ENCODE assay signal across 9 mouse cellular contexts in the genomic region with DNA sequence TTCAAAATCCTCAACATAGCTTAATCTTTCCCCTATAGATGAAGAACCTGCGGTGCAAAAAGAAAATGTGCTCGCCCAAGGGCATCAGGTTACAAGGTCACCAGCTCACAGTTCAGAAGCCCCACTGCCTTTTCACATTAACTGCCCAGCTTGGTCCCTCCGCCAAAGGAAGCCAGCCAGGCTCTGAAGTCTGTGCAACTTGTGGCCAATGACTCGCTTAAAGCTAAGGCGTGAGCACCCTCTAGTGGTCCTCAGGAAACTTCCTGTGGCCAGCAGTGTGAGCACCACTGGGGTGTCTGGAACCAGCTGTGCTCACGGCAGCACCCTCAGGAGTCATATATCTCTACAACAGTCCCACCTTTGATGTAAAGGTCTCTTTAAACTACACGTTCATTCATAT. TPM values are rescaled to one million over a fixed set of nuclear protein-coding genes. Genes with fewer than 3 reads are reported as not detected.
DNase-seq lines count a peak whose midpoint lies in the region; ATAC-seq and TF ChIP-seq lines count a peak whose summit lies in the region.
"Had no signal": no experiment of that assay in that cellular context is flagged by ENCODE, and none has a peak within 500 bp of the region (broad histone marks: within the 10 kb centered on the region; RNA-seq: fewer than 3 reads in every experiment).

No protein-coding gene starts in this region.

- H3K9ac ChIP-seq in hindbrain, postnatal 0 days (replicated peaks; ENCODE audit: low read length): no peak overlapping the region
- no peak overlapping the region for H3K9ac ChIP-seq in midbrain, embryonic 11.5 days (ENCODE audit: low read length)

- no peaks in the 10 kb centered on the region for H3K36me3 ChIP-seq in hindbrain, postnatal 0 days (ENCODE audit: insufficient read depth, low read length)
- no peaks in the 10 kb centered on the region for H3K36me3 ChIP-seq in midbrain, embryonic 11.5 days (ENCODE audit: control insufficient read depth, insufficient read depth, low read length)

- TF ChIP-seq CTCF in hindbrain, postnatal 0 days (IDR thresholded peaks at IDR 0.05; ENCODE audit: low read depth): peak; percentile 92

- no peak overlapping the region for H3K4me2 ChIP-seq in hindbrain, postnatal 0 days (ENCODE audit: low read depth, low read length)
- no peak overlapping the region for H3K4me2 ChIP-seq in midbrain, embryonic 11.5 days

- DNase-seq in NIH3T3 (ENCODE audit: low read depth): peak; percentile 91
- peak; percentile 19 for DNase-seq in cerebellum, adult 11-12 months
- DNase-seq in hindbrain, postnatal 0 days (ENCODE audit: low spot score): peak; percentile 92
- DNase-seq in left cerebral cortex, postnatal 10 days (ENCODE audit: extremely low spot score in 1 of 2, low spot score in 2 of 2): peak; percentile 38 to 77
- peak; percentile 89 for DNase-seq in midbrain, embryonic 11.5 days (ENCODE audit: low spot score, missing footprints)
- peak; percentile 66 for DNase-seq in right cerebral cortex, postnatal 25 days

- ATAC-seq in frontal cortex, adult (ENCODE audit: low TSS enrichment): peak; percentile 95
- ATAC-seq in hindbrain, postnatal 0 days: peak; percentile 86
- peak; percentile 79 for ATAC-seq in midbrain, embryonic 11.5 days (ENCODE audit: low FRiP score)
- ATAC-seq in erythroid progenitor cell, adult 5-6 weeks (replicated peaks; ENCODE audit: low FRiP score, poor library complexity, severe bottlenecking): no peak

- H3K27me3 ChIP-seq in hindbrain, postnatal 0 days (ENCODE audit: insufficient read depth, low read length): no peaks in the 10 kb centered on the region
- H3K27me3 ChIP-seq in midbrain, embryonic 11.5 days (ENCODE audit: control insufficient read depth, insufficient read depth, low read length): no peaks in the 10 kb centered on the region

- H3K4me1 ChIP-seq in hindbrain, postnatal 0 days (ENCODE audit: insufficient read depth, low read length): no peaks in the 10 kb centered on the region
- H3K4me1 ChIP-seq in midbrain, embryonic 11.5 days (ENCODE audit: control insufficient read depth, insufficient read depth, low read length): no peaks in the 10 kb centered on the region

- intact Hi-C loops in left cerebral cortex, postnatal 10 days (cut with DNase I): no loop called here

- no peak overlapping the region for H3K27ac ChIP-seq in hindbrain, postnatal 0 days
- no peak overlapping the region for H3K27ac ChIP-seq in midbrain, embryonic 11.5 days (ENCODE audit: low read depth, low read length)

- H3K9me3 ChIP-seq in hindbrain, postnatal 0 days (ENCODE audit: low read length): no peaks in the 10 kb centered on the region
- H3K9me3 ChIP-seq in midbrain, embryonic 11.5 days (ENCODE audit: control insufficient read depth, low read length): no peaks in the 10 kb centered on the region
- H3K9me3 ChIP-seq: megakaryocyte, embryonic 14.5 days had no signal

- WGBS in hindbrain, postnatal 0 days: 5% methylated on average over 7 of the region's 7 CpGs
- 4% methylated on average over 7 of the region's 7 CpGs for WGBS in midbrain, embryonic 11.5 days

- no peak overlapping the region for H3K4me3 ChIP-seq in hindbrain, postnatal 0 days (ENCODE audit: low read length)
- no peak overlapping the region for H3K4me3 ChIP-seq in midbrain, embryonic 11.5 days (ENCODE audit: low read depth, low read length)
- H3K4me3 ChIP-seq: megakaryocyte, embryonic 14.5 days had no signal

RNA-seq across cellular contexts. Expression of a gene that starts 18.2 kb away (rescaled TPM):
- not detected in 2 replicates for total RNA-seq in hindbrain, postnatal 0 days (2014; rRNA removed)
- 0.03 TPM in 1 of 2 replicates, not detected in the other for polyA plus RNA-seq in hindbrain, postnatal 0 days (2015; fragmentation: Nextera tagmentation; extraction: Ambion mirVana)
- total RNA-seq in left cerebral cortex, postnatal 10 days (2021): under 1 TPM; 0.06 to 0.08 TPM
- not detected in 2 replicates for polyA plus RNA-seq in midbrain, embryonic 11.5 days (2014; fragmentation: Nextera tagmentation; extraction: Ambion mirVana)
- total RNA-seq in erythroid progenitor cell, adult 5-6 weeks (2015; ENCODE audit: low replicate concordance): not detected in 2 replicates
- total RNA-seq in erythroid progenitor cell, adult 5-6 weeks (2017; ENCODE audit: low replicate concordance): not detected in 2 replicates

Comparison
In these comparisons a context has a peak if more than half of its experiments do, and no peak if none do; other contexts are left out.
1. DNase-seq: peak in every context shown above with its lines; median percentile 92 in hindbrain, postnatal 0 days; 91 in NIH3T3; 89 in midbrain, embryonic 11.5 days; 66 in right cerebral cortex, postnatal 25 days; 58 in left cerebral cortex, postnatal 10 days; 19 in cerebellum, adult 11-12 months.